Mouse (Mus musculus) midbrain, embryonic 10.5 days (tissue): ENCODE measurements at regions not wholly inside any gene's neighbourhood (a gene's known extent, or its start where the extent isn't known, plus 50 kb on each side); places are given as distances from the start of the nearest gene placed in this dataset.

Experiments
- DNase-seq: peaks from one replicate; pipeline ENCODE4 v3.0.0-alpha.2; 2017; ENCODE audit warnings: low spot score
- H3K27ac ChIP-seq: fragments of 300-500 bp; sonication (generic); replicated peaks from 2 replicates; pipeline ENCODE4 v1.5.1; 2016; ENCODE audit warnings: mild to moderate bottlenecking
- H3K27me3 ChIP-seq: fragments of 300-500 bp; sonication (generic); 2 replicates; pipeline ENCODE4 v1.6.1; 2016; ENCODE audit warnings: low read depth, mild to moderate bottlenecking; ENCODE audit not compliant: poor library complexity, severe bottlenecking
- H3K36me3 ChIP-seq: fragments of 300-500 bp; sonication (generic); 2 replicates; pipeline ENCODE4 v1.6.1; 2016; ENCODE audit warnings: mild to moderate bottlenecking, moderate library complexity
- H3K4me1 ChIP-seq: fragments of 300-500 bp; sonication (generic); 2 replicates; pipeline ENCODE4 v1.6.1; 2016
- H3K4me3 ChIP-seq: fragments of 300-500 bp; sonication (generic); 2 replicates; pipeline ENCODE4 v1.5.1; 2016; ENCODE audit warnings: mild to moderate bottlenecking, moderate library complexity
- H3K9me3 ChIP-seq: fragments of 300-500 bp; sonication (generic); replicated peaks from 2 replicates; pipeline ENCODE4 v1.6.1; 2016; ENCODE audit warnings: mild to moderate bottlenecking
- WGBS: fragments of 180-500 bp; shearing (Covaris S2); methylation state at CpG from one replicate; pipeline ENCODE4 v1.1.7; 2016; 5-methylcytosine and 5-hydroxymethylcytosine counted together

GRCm38 (mm10) chr15:84500214-84500613 is 53.3 kb upstream of the Shisal1 start:
- Histone ChIP-seq H3K27ac (0 out of 2 replicates have a peak overlapping the region, but pooled peaks have one; percentile 47), H3K9me3 (no peaks in the 10 kb centered on the region), H3K27me3 (peaks cover 12% of the 10 kb centered on the region; the same call in 1 of the 2 replicates), H3K4me1 (peaks cover 41% of the 10 kb centered on the region), H3K4me3 (no peak overlapping the region), H3K36me3 (no peaks in the 10 kb centered on the region)
- DNase-seq, result no peak
- 81% methylated on average over 4 of the region's 4 CpGs for WGBS

GRCm38 (mm10) chr15:84497130-84497529 is 50.2 kb upstream of the Shisal1 start:
- DNase-seq, result no peak
- 80% methylated on average over 10 of the region's 10 CpGs for whole genome bisulfite sequencing
- H3K27ac ChIP-seq, result peak overlapping the region; percentile 4; the same call in 1 of the 2 replicates

More at GRCm38 (mm10) chr15:84497130-84497529, 50.2 kb upstream of the Shisal1 start:
- Histone ChIP-seq H3K4me3 (no peak overlapping the region), H3K36me3 (no peaks in the 10 kb centered on the region), H3K27me3 (0 out of 2 replicates have a peak, but pooled peaks cover 17% of the 10 kb centered on the region), H3K4me1 (peaks cover 39% of the 10 kb centered on the region), H3K9me3 (no peaks in the 10 kb centered on the region)
